ENCODE assay signal across 10 mouse cellular contexts in genomic region chrX:42373794-42374398, GRCm38 (mm10).
DNase-seq lines count a peak whose midpoint lies in the region; TF ChIP-seq lines count a peak whose summit lies in the region.
"Had no signal": no experiment of that assay in that cellular context is flagged by ENCODE, and none has a peak within 500 bp of the region (broad histone marks: within the 10 kb centered on the region; RNA-seq: fewer than 3 reads in every experiment).

No protein-coding gene starts in this region.

- H3K4me3 ChIP-seq in left cerebral cortex, adult 2 months, result no peak overlapping the region
- H3K4me3 ChIP-seq: limb, embryonic 13.5 days had no signal

- peak; percentile 10 for DNase-seq in kidney, adult 9 months
- DNase-seq in kidney, adult 8-10 months, result no peak
- DNase-seq in gastrocnemius, postnatal 14 days, result peak; percentile 22
- DNase-seq in heart, postnatal 25 days (ENCODE audit: low spot score), result peak; percentile 31
- DNase-seq in lung, postnatal 4 days, result peak; percentile 15 to 77
- no peak for DNase-seq in cerebellum, postnatal 14 days
- DNase-seq in left cerebral cortex, adult 2 months (ENCODE audit: extremely low spot score in 1 of 2, low spot score in 2 of 2), result no peak
- DNase-seq: forebrain, postnatal 0 days; midbrain, embryonic 14.5 days had no signal

- no peak for TF ChIP-seq CTCF in left cerebral cortex, adult 2 months (IDR thresholded peaks at IDR 0.05)

- no peak overlapping the region for H3K27ac ChIP-seq in left cerebral cortex, adult 2 months
- H3K27ac ChIP-seq: limb, embryonic 13.5 days had no signal

- intact Hi-C loops in gastrocnemius, postnatal 14 days (cut with DNase I; ENCODE audit: low total_unique reads), result no loop called here
- intact Hi-C loops in heart, postnatal 25 days (cut with DNase I), result no loop called here
- intact Hi-C loops in left cerebral cortex, adult 2 months (cut with DNase I), result no loop called here

Comparison
In these comparisons a context has a peak if more than half of its experiments do, and no peak if none do; other contexts are left out.
1. DNase-seq: peak in kidney, adult 9 months (single experiment), gastrocnemius, postnatal 14 days (single experiment), heart, postnatal 25 days (single experiment) and lung, postnatal 4 days (2 of 2); none in kidney, adult 8-10 months (0 of 2), cerebellum, postnatal 14 days (0 of 2) and left cerebral cortex, adult 2 months (0 of 2).